Mouse (Mus musculus) ES-E14 (cell line): ENCODE measurements around the gene Vmn1r4. TPM values are rescaled to one million over a fixed set of nuclear protein-coding genes. Genes with fewer than 3 reads are reported as not detected.

ENCODE experiments used
- DNase-seq: peaks from one replicate; pipeline ENCODE4 v3.0.0-alpha.2; 2013; ENCODE audit warnings: low read depth, low spot score
- H3K27ac ChIP-seq: 2 replicates; pipeline ENCODE4 v1.5.1; 2012; ENCODE audit warnings: low read depth, mild to moderate bottlenecking, low read length, moderate library complexity, mixed read lengths; ENCODE audit not compliant: poor library complexity, insufficient read depth, severe bottlenecking
- H3K36me3 ChIP-seq: 2 replicates; pipeline ENCODE4 v1.6.1; 2012; ENCODE audit warnings: mild to moderate bottlenecking, low read length, moderate library complexity, mixed read lengths; ENCODE audit not compliant: control insufficient read depth, poor library complexity, insufficient read depth, severe bottlenecking
- H3K4me1 ChIP-seq, 2 experiments: fragments of 150-350 bp in 1 of 2; sonication (generic) in 1 of 2; 2 replicates each; pipeline ENCODE4 v1.6.1; 2012; ENCODE audit warnings: low read length in 2 of 2, mild to moderate bottlenecking in 1 of 2, mixed read lengths in 1 of 2; ENCODE audit not compliant: control insufficient read depth in 2 of 2, insufficient read depth in 2 of 2, poor library complexity in 1 of 2
- H3K4me3 ChIP-seq, 2 experiments: fragments of 150-350 bp in 1 of 2; sonication (generic) in 1 of 2; 2 replicates each; pipeline ENCODE4 v1.5.1; 2012; ENCODE audit warnings: low read length in 2 of 2, low read depth in 1 of 2, mild to moderate bottlenecking in 1 of 2, mixed read lengths in 1 of 2; ENCODE audit not compliant: insufficient read depth in 1 of 2, poor library complexity in 1 of 2, severe bottlenecking in 1 of 2
- H3K9ac ChIP-seq: 2 replicates; pipeline ENCODE4 v1.6.1; 2012; ENCODE audit warnings: low read depth, mild to moderate bottlenecking, low read length, mixed read lengths; ENCODE audit not compliant: poor library complexity, insufficient read depth, severe bottlenecking
- H3K9me3 ChIP-seq: fragments of 150-350 bp; sonication (generic); 2 replicates; pipeline ENCODE4 v1.6.1; 2012; ENCODE audit warnings: low read depth, mild to moderate bottlenecking, low read length; ENCODE audit not compliant: control insufficient read depth, insufficient read depth
- CHD2 ChIP-seq: IDR thresholded peaks from 2 replicates; pipeline ENCODE4 v1.6.1; 2014; ENCODE audit warnings: mild to moderate bottlenecking, low read depth, low read length, inconsistent platforms
- HCFC1 ChIP-seq: IDR thresholded peaks from 2 replicates; pipeline ENCODE4 v1.6.1; 2012; ENCODE audit warnings: low read length, inconsistent platforms, borderline replicate concordance; ENCODE audit not compliant: insufficient read depth
- MAFK ChIP-seq: IDR thresholded peaks from 2 replicates; pipeline ENCODE4 v1.6.1; 2014; ENCODE audit warnings: mild to moderate bottlenecking, low read depth, low read length, inconsistent platforms; ENCODE audit not compliant: insufficient read depth
- ZC3H11A ChIP-seq: IDR thresholded peaks from 2 replicates; pipeline ENCODE4 v1.6.1; 2012; ENCODE audit warnings: low read depth, mild to moderate bottlenecking, inconsistent platforms, low read length, borderline replicate concordance
- ZNF384 ChIP-seq: IDR thresholded peaks from 2 replicates; pipeline ENCODE4 v1.6.1; 2012; ENCODE audit warnings: low read depth, low read length, inconsistent platforms
- in situ Hi-C, 2 experiments: fragments of 600-800 bp; cut with MboI; formaldehyde crosslinking; loops; one replicate each; pipeline ENCODE4 v1.15.1; 2025; ENCODE audit warnings: low sequenced_read_pairs in 2 of 2, inconsistent platforms in 1 of 2; ENCODE audit not compliant: unreplicated experiment in 2 of 2
- total RNA-seq: library from RNA; depleted of rRNA; stranded (reverse); fragments of 300-350 nt; gene quantifications from 2 replicates; pipeline ENCODE4 v1.2.3, GENCODE M21; 2012

The Vmn1r4 gene
- total RNA-seq, 1 experiment = 0.36 TPM

DNA sequence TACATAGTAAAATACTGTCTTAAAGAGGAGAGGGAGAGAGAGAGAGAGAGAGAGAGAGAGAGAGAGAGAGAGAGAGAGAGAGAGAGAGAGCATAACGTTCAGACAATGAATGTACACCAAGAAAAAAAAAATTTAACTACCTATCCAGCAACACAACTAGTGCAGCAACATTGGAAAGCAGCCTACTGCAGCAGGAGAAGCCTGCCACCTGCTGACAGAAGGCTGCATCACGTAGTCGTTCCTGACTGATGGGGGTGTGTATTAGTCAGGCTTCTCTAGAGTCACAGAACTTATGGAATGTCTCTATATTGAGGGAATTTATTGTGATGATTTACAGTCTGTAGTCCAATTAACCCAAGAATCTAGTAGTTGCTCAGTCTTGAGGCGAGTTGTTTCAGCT lies 14.9 kb upstream of the Vmn1r4 start:
- no peaks in the 10 kb centered on the region for H3K36me3 ChIP-seq
- H3K4me1 ChIP-seq = no peaks in the 10 kb centered on the region
- no peak overlapping the region for H3K9ac ChIP-seq
- no peak overlapping the region for H3K4me3 ChIP-seq
- TF ChIP-seq CHD2 (no peak), ZNF384 (no peak), MAFK (no peak), HCFC1 (no peak), ZC3H11A (no peak)
- in situ Hi-C loops = loop anchor here in 1 of 2 experiments (10.0 kb wide), 1 partner anchor 104 kb away; no protein-coding TSS in a partner anchor
- no peaks in the 10 kb centered on the region for H3K9me3 ChIP-seq
- peak; percentile 25 for DNase-seq
- no peak overlapping the region for H3K27ac ChIP-seq

DNA sequence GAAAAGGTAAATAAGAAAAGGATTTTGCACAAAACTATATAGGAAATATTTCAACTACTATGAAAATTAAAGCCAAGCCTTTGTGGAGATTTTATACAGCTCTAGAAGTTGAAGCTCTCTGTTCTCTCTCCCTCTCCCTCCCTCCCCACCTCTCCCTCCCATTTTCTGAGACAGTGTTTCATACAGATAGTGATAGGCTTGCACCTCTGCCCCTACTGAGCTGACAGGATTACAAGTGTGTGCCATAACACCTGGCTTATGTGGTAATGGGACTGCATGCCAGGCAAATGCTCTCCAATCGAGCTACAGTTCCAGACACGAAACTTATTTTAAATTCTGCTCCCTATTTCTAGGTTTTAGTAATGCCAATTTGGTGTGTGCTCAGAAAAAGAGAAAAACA lies 12.9 kb upstream of the Vmn1r4 start:
- in situ Hi-C loops = no loop called here
- Histone ChIP-seq H3K36me3 (no peaks in the 10 kb centered on the region), H3K27ac (no peak overlapping the region), H3K4me1 (no peaks in the 10 kb centered on the region), H3K9me3 (no peaks in the 10 kb centered on the region), H3K9ac (no peak overlapping the region), H3K4me3 (no peak overlapping the region)
- DNase-seq = no peak
- TF ChIP-seq ZC3H11A (no peak), ZNF384 (no peak), HCFC1 (no peak), MAFK (no peak), CHD2 (no peak)

GRCm38 (mm10) chr6:56913092-56913858 lies 10.5 kb upstream of the Vmn1r4 start:
- H3K9ac ChIP-seq = no peak overlapping the region
- TF ChIP-seq HCFC1 (no peak), ZC3H11A (no peak), MAFK (no peak), ZNF384 (no peak), CHD2 (no peak)

GRCm38 (mm10) chr6:56916279-56916678 lies 7.5 kb upstream of the Vmn1r4 start:
- Histone ChIP-seq H3K4me3 (no peak overlapping the region), H3K4me1 (peaks cover 0 to 2% of the 10 kb centered on the region in 2 experiments; a peak in 1 of 4 replicates)
- in situ Hi-C loops = no loop called here

More at GRCm38 (mm10) chr6:56913092-56913858, 10.5 kb upstream of the Vmn1r4 start:
- DNase-seq = no peak
- H3K27ac ChIP-seq = no peak overlapping the region
- H3K4me3 ChIP-seq = no peak overlapping the region
- H3K4me1 ChIP-seq = peaks cover 0 to 2% of the 10 kb centered on the region in 2 experiments; a peak in 1 of 4 replicates
- H3K36me3 ChIP-seq = no peaks in the 10 kb centered on the region
- no peaks in the 10 kb centered on the region for H3K9me3 ChIP-seq
- in situ Hi-C loops = no loop called here

More at GRCm38 (mm10) chr6:56916279-56916678, 7.5 kb upstream of the Vmn1r4 start:
- Histone ChIP-seq H3K36me3 (no peaks in the 10 kb centered on the region), H3K9me3 (no peaks in the 10 kb centered on the region), H3K27ac (no peak overlapping the region), H3K9ac (no peak overlapping the region)
- DNase-seq = no peak
- TF ChIP-seq ZNF384 (no peak), HCFC1 (no peak), MAFK (no peak), ZC3H11A (no peak), CHD2 (no peak)
